Mouse (Mus musculus): ENCODE measurements around the gene Col24a1. TPM values are rescaled to one million over a fixed set of nuclear protein-coding genes. Genes with fewer than 3 reads are reported as not detected.

Gene Col24a1
- polyA plus RNA-seq, 1 experiment from 2014 or later, result 0.10 TPM

DNA sequence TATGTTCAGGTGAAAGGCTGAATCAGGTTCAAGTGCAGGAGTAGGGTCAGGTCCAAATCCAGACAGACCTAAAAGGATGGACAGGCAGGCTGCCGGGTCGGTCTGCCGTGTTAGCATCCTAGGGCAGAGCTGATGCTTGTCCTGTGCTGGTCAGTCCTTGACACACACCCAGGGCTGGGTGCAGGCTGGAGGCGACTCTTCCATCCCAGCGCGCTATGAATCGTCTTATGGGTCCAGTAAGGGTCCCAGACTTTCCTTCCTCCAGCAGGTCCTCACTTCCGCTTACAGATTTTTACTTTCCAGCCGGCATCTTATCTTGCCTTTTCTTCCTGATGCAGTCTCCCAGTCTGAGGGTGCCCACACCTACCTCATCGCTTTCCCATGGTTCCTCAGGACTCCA, 110.0 kb downstream of the Col24a1 start:
- no peak for DNase-seq (ENCODE audit: low read depth, low spot score)
- H3K27me3 ChIP-seq, result peaks cover 14% of the 10 kb centered on the region
- ChIA-PET POLR2A (no interaction called here), CTCF (no interaction called here)
- TF ChIP-seq CTCF (IDR thresholded peaks at IDR 0.05), result no peak
- ATAC-seq, result no peak
- in situ Hi-C loops (cut with MboI; ENCODE audit: low pct_unique_long_range_greater_than_20kb), result loop anchor here (25.0 kb wide), 1 partner anchor 160 kb away; no protein-coding TSS in a partner anchor

DNA sequence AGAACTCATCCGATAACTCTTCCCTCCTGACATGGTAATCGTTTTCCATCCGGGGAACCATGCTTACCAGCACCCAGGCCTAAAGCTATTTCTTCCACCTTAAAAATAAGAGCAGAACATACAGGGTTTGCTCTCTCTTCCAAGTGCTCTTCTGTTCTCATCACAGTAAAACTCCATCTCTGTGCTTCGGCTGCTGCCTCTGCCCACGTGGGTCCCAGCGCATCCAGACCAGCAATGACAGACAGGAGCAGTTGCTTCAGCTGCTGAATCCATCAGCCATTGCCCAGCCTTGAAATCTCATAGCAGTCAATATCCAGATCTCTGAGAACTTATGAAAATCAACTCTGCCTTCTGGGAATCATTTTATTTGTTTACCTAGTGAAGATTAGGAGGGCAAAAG, 110.7 kb downstream of the Col24a1 start:
- peaks cover 14% of the 10 kb centered on the region for H3K27me3 ChIP-seq
- TF ChIP-seq CTCF (IDR thresholded peaks at IDR 0.05), result no peak
- DNase-seq (ENCODE audit: low read depth, low spot score) (no peak), ATAC-seq (no peak)
- ChIA-PET CTCF (interaction anchor here (1.0 kb wide), 1 partner anchor 19 kb away, joined by 3 read pairs; no protein-coding TSS in a partner anchor), POLR2A (no interaction called here)
- in situ Hi-C loops (cut with MboI; ENCODE audit: low pct_unique_long_range_greater_than_20kb), result loop anchor here (25.0 kb wide), 1 partner anchor 159 kb away; no protein-coding TSS in a partner anchor

DNA sequence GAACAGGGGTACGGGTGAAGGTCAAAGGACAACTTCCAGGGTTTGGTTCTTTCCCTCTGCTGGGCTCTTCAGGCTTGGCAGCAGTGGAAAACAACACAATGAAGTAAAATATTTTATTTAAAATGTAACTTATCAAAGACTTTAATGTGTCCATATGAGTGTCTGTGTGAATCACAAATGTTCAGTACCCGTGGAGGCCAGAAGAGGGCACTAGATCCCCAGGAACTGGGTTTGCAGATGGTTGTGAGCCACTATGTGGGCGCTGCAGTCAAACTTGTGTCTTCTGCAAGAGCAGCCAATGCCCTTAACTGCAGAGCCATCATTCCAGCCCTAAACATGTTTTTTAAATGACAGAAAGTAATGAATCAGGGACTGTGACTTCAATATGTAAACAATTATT, 115.8 kb downstream of the Col24a1 start:
- DNase-seq (ENCODE audit: low read depth, low spot score) (no peak), ATAC-seq (no peak)
- CTCF ChIA-PET, result interaction anchor here (0.8 to 6.7 kb wide), 11 partner anchors 8 to 496 kb away, joined by 3 to 24 read pairs (median 3); no protein-coding TSS in a partner anchor
- TF ChIP-seq CTCF (IDR thresholded peaks at IDR 0.05), result peak; percentile 96
- POLR2A ChIA-PET, result interaction anchor here (0.6 kb wide), 1 partner anchor 232 kb away, joined by 3 read pairs; no protein-coding TSS in a partner anchor
- no peaks in the 10 kb centered on the region for H3K27me3 ChIP-seq
- in situ Hi-C loops (cut with MboI; ENCODE audit: low pct_unique_long_range_greater_than_20kb), result loop anchor here (5.0 to 25.0 kb wide), 2 partner anchors 154 to 494 kb away; no protein-coding TSS in a partner anchor

DNA sequence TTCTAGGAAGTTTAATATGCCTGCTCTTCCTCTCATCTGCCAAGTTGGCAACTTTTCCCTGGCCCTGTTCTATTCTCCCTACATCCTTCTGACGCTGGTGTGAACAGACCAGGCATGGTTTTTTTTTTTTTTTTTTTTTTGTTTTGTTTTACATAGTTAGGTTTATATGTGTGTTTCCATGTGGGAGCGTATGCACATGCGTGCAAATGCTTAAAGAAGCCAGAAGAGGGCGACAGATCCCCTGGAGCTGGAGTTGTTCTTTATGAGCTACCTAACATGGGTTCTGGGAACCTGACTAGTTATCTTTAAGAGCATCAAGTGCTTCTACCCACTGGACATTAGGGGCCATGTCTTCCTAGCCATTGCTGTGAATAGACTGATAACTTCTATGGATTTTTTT, 119.9 kb downstream of the Col24a1 start:
- ChIA-PET CTCF (interaction anchor here (0.7 to 6.7 kb wide), 21 partner anchors 9 to 514 kb away, joined by 3 to 24 read pairs (median 4); partner anchors contain the start of gene Znhit6), POLR2A (interaction anchor here (1.1 kb wide), 1 partner anchor 178 kb away, joined by 3 read pairs; no protein-coding TSS in a partner anchor)
- TF ChIP-seq CTCF (IDR thresholded peaks at IDR 0.05), result peak; percentile 86
- H3K27me3 ChIP-seq, result no peaks in the 10 kb centered on the region
- no peak for DNase-seq (ENCODE audit: low read depth, low spot score)
- in situ Hi-C loops (cut with MboI; ENCODE audit: low pct_unique_long_range_greater_than_20kb), result loop anchor here (10.0 to 25.0 kb wide), 2 partner anchors 150 to 323 kb away; no protein-coding TSS in a partner anchor
- ATAC-seq, result no peak

DNA sequence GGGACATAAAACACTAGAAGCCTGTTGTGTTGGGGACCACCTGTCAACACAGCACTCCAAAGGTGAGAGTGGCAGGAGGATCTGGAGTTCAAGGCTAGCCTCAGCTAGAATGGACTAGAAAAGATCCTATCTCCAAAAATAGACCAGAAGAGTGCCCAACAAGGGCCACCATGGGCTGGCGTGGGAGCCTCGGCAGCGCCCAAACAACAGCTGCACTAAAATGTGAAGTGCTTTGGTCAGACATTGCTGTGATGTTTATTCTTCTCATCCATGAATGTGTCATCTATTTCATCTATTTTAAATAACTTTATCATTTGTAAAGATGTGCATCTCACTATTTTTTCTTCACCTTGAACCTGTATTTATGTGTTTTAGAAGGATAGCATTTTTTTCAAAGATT, 122.1 kb downstream of the Col24a1 start:
- H3K27me3 ChIP-seq, result no peaks in the 10 kb centered on the region
- no peak for TF ChIP-seq CTCF (IDR thresholded peaks at IDR 0.05)
- no peak for ATAC-seq
- DNase-seq (ENCODE audit: low read depth, low spot score), result no peak
- POLR2A ChIA-PET, result no interaction called here
- in situ Hi-C loops (cut with MboI; ENCODE audit: low pct_unique_long_range_greater_than_20kb), result loop anchor here (10.0 to 25.0 kb wide), 2 partner anchors 148 to 320 kb away; no protein-coding TSS in a partner anchor
- CTCF ChIA-PET, result interaction anchor here (1.0 to 3.1 kb wide), 4 partner anchors 9 to 163 kb away, joined by 3 to 22 read pairs (median 6); no protein-coding TSS in a partner anchor

DNA sequence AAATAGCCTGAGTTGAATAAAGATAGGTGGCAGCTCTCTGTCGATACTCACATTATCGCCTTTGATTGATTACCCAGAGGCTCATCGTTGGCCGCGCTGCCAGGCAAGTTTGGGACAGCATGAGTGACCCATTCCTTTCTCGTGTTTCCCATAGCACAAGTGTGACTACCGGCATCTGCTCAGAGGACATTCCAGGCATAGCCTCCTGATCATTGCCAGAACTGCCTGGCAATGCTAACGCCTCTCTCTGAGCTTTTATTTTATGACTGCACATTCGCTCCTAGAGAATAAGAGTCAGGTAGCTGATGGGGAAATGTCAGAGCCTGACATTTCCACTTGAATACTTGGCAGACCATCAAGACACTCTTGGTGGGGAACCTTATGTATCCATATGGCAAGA, 125.5 kb downstream of the Col24a1 start:
- no peak for TF ChIP-seq CTCF (IDR thresholded peaks at IDR 0.05)
- CTCF ChIA-PET, result interaction anchor here (1.0 kb wide), 1 partner anchor 13 kb away, joined by 3 read pairs; no protein-coding TSS in a partner anchor
- in situ Hi-C loops (cut with MboI; ENCODE audit: low pct_unique_long_range_greater_than_20kb), result loop anchor here (10.0 to 25.0 kb wide), 2 partner anchors 144 to 317 kb away; no protein-coding TSS in a partner anchor
- H3K27me3 ChIP-seq, result no peaks in the 10 kb centered on the region
- POLR2A ChIA-PET, result no interaction called here
- no peak for ATAC-seq
- DNase-seq (ENCODE audit: low read depth, low spot score), result no peak

DNA sequence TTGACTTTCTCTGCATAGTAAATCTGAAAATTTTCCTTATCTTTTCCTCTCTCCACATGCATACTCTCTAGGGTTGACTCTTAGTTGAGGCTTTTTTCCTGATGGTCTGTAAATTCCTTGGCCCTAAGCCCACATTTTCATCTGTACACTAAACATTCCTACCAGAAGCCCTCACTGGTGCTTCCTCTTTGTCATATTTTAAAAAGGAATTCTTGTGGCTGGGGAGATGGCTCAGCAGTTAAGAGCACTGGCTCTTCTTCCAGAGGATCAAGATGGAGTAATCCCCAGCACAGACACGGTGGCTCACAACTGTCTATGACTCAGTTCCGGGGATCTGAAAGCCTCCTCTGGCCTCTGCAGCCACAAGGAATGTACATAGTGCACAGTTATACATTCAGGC, 128.1 kb downstream of the Col24a1 start:
- CTCF ChIA-PET, result interaction anchor here (1.0 to 2.4 kb wide), 4 partner anchors 8 to 22 kb away, joined by 3 to 8 read pairs (median 4); no protein-coding TSS in a partner anchor
- H3K27me3 ChIP-seq, result no peaks in the 10 kb centered on the region
- in situ Hi-C loops (cut with MboI; ENCODE audit: low pct_unique_long_range_greater_than_20kb), result loop anchor here (25.0 kb wide), 1 partner anchor 142 kb away; no protein-coding TSS in a partner anchor
- DNase-seq (ENCODE audit: low read depth, low spot score), result peak; percentile 94
- peak; percentile 99 for ATAC-seq
- POLR2A ChIA-PET, result no interaction called here
- no peak for TF ChIP-seq CTCF (IDR thresholded peaks at IDR 0.05)

DNA sequence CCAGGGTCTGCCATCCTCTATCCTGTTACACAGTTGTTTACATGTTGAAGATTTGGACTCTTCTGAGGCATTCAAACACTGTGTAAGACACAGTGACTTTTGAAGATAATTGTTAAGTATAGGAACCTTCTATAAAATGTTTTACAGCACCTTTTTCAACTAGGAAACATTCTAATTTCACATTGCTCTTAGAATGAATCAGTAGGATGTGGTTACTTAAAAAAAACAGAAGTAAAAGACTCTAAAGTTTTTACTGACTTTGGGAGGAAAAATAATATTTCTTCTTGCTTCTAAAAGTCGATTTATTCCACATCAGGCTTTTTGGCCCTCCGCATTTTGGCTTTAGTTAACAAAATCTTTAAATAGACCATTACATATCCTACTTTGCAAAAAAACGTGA, 129.8 kb downstream of the Col24a1 start:
- in situ Hi-C loops (cut with MboI; ENCODE audit: low pct_unique_long_range_greater_than_20kb), result loop anchor here (25.0 kb wide), 1 partner anchor 140 kb away; no protein-coding TSS in a partner anchor
- DNase-seq (ENCODE audit: low read depth, low spot score) (no peak), ATAC-seq (no peak)
- POLR2A ChIA-PET, result no interaction called here
- TF ChIP-seq CTCF (IDR thresholded peaks at IDR 0.05), result no peak
- CTCF ChIA-PET, result interaction anchor here (1.0 to 7.6 kb wide), 4 partner anchors 9 to 506 kb away, joined by 3 to 68 read pairs (median 6); no protein-coding TSS in a partner anchor
- H3K27me3 ChIP-seq, result no peaks in the 10 kb centered on the region

DNA sequence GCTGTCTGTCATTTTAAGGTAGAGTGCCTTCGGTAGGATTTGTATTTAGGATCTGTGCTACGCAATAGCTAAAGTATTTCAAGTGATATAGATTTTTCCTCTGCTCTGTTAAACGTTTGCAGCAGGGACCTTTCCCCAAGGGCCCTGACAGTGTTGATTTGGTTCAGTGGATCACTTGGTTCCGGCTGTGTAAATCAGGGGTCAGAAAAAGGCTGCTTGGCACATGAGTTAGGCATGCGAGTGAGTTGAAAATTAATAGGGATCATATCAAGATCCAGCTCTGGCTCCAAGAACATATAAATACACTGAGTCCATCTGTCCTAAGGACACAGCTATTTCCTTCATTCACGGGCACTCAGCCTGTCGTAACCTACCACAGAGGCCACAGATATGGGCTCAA, 146.1 kb downstream of the Col24a1 start:
- DNase-seq (ENCODE audit: low read depth, low spot score) (no peak), ATAC-seq (peak; percentile 42)
- H3K27me3 ChIP-seq, result no peaks in the 10 kb centered on the region
- no peak for TF ChIP-seq CTCF (IDR thresholded peaks at IDR 0.05)
- ChIA-PET CTCF (interaction anchor here (0.7 to 8.0 kb wide), 9 partner anchors 10 to 138 kb away, joined by 3 to 68 read pairs (median 3); partner anchors contain the start of gene Znhit6), POLR2A (interaction anchor here (0.6 kb wide), 1 partner anchor 135 kb away, joined by 5 read pairs; no protein-coding TSS in a partner anchor)
- in situ Hi-C loops (cut with MboI; ENCODE audit: low pct_unique_long_range_greater_than_20kb), result no loop called here

DNA sequence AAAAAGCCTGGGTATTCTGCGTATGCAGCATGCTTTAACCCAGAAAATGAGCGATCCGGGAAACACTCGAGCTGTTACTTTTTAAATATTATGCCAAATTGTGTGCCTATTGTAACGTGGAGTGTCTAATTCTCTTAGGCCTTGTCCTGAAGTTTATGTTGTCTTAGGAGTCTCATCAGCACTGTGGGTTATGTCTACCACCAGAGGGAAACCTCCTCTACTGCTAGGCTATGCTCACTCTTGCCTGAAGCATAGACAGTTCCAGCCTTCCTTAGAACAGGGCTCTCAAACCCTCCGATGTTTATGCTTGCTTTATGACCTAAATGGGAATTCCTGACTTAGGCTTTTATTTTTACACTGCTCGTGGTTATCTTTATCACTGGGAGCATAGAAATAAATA, 146.8 kb downstream of the Col24a1 start:
- no peaks in the 10 kb centered on the region for H3K27me3 ChIP-seq
- peak; percentile 29 for TF ChIP-seq CTCF (IDR thresholded peaks at IDR 0.05)
- ATAC-seq (no peak), DNase-seq (ENCODE audit: low read depth, low spot score) (no peak)
- CTCF ChIA-PET, result interaction anchor here (1.2 to 8.0 kb wide), 7 partner anchors 8 to 32 kb away, joined by 3 to 68 read pairs (median 5); no protein-coding TSS in a partner anchor
- in situ Hi-C loops (cut with MboI; ENCODE audit: low pct_unique_long_range_greater_than_20kb), result no loop called here
- POLR2A ChIA-PET, result interaction anchor here (0.6 kb wide), 1 partner anchor 134 kb away, joined by 5 read pairs; no protein-coding TSS in a partner anchor

DNA sequence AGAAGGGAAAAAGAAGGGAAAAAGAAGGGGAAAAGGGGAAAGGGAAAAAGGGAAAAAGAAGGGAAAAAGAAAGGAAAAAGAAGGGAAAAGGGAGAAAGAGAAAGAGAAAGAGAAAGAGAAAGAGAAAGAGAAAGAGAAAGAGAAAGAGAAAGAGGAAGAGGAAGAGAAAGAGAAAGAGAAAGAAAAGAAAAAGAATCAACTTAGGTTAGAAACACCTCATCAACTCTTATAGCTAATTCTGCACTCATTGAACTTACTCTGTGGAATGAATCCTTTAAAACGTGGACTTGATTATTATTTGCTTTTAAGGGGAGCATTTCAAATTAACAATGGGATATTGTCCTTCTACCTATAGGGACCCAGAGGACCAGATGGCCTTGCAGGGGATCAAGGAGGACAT, 148.7 kb downstream of the Col24a1 start:
- TF ChIP-seq CTCF (IDR thresholded peaks at IDR 0.05), result no peak
- CTCF ChIA-PET, result interaction anchor here (1.4 to 8.0 kb wide), 4 partner anchors 10 to 33 kb away, joined by 4 to 68 read pairs (median 20); no protein-coding TSS in a partner anchor
- no peaks in the 10 kb centered on the region for H3K27me3 ChIP-seq
- DNase-seq (ENCODE audit: low read depth, low spot score), result no peak
- POLR2A ChIA-PET, result interaction anchor here (0.6 kb wide), 1 partner anchor 1344 kb away, joined by 3 read pairs; no protein-coding TSS in a partner anchor
- in situ Hi-C loops (cut with MboI; ENCODE audit: low pct_unique_long_range_greater_than_20kb), result no loop called here
- ATAC-seq, result no peak

All from Patski (cell line).